Mouse (Mus musculus): Measurements from ENCODE around the gene Ftcd. TPM values are rescaled to one million over a fixed set of nuclear protein-coding genes. Genes with fewer than 3 reads are reported as not detected.

Ftcd gene
- 0.02 and 0.07 TPM in 2 replicates for polyA plus RNA-seq (2012; rRNA removed)

DNA sequence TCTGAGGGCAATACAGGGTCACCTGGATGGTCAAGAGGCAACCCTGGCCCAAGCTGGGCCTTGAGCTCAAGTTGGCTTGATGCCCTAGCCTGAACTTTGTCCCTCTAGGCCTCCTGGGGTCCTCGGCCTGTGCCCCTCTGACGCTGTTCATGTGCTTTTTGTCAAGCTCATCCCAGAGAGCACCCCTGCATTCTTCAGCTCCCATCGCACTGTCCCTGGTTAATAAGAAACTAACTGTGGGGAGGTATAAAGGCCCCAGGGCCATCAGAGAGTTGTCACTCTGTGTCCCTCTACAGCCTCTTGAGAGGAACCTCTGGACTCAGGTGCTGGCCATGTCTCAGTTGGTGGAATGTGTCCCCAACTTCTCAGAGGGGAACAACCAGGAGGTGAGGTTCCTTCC, at the start of gene Ftcd:
Ftcd (plus strand) TSS at position 275 of the 400 bp plus-strand sequence.
- Histone ChIP-seq H3K4me3 (ENCODE audit: extremely low read depth, insufficient read depth, insufficient read length) (no peak within 1 kb of the TSS), H3K27ac (ENCODE audit: insufficient read depth, low read length) (no peak within 1 kb of the TSS), H3K4me1 (ENCODE audit: control insufficient read depth, insufficient read depth, insufficient read length) (no peaks in the 10 kb centered on the region), H3K27me3 (ENCODE audit: control insufficient read depth, insufficient read depth, low read length) (no peaks in the 10 kb centered on the region), H3K36me3 (ENCODE audit: control insufficient read depth, insufficient read depth, low read length) (no peaks in the 10 kb centered on the region)
- DNase-seq (ENCODE audit: low read depth in 1 of 2, low spot score in 2 of 2), result no peak
- TF ChIP-seq CTCF (IDR thresholded peaks at IDR 0.05; ENCODE audit: extremely low read depth, insufficient read depth, insufficient read length, insufficient replicate concordance), result no peak
- no peak for TF ChIP-seq POLR2A (IDR thresholded peaks at IDR 0.05; ENCODE audit: low read depth, low read length)
- WGBS, result 92% methylated on average over 3 of the region's 3 CpGs

DNA sequence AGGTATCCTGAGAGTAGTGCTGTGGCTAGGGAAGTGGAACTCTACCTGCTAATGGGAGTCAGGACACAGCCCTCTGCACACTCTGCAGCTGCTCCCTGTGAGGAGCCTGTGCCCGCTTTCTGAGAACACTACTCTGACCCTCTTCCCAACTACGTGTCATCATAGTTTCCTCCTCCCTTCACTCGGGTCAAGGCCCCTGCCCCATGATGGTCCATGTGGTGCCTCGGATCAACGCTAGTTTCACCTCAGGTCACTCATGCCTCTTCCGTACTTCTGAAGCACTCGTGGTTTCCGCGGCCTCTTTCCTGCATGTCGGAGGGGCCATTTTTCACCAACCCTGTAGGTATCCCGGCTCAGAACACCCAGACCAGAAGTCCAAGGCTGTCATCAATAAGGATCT, 44.5 kb upstream of the Ftcd start:
- Histone ChIP-seq H3K27ac (ENCODE audit: insufficient read depth, low read length) (no peak overlapping the region), H3K36me3 (ENCODE audit: control insufficient read depth, insufficient read depth, low read length) (peaks cover 3% of the 10 kb centered on the region; the same call in 1 of the 2 replicates)
- WGBS, result 1% methylated on average over 11 of the region's 11 CpGs

DNA sequence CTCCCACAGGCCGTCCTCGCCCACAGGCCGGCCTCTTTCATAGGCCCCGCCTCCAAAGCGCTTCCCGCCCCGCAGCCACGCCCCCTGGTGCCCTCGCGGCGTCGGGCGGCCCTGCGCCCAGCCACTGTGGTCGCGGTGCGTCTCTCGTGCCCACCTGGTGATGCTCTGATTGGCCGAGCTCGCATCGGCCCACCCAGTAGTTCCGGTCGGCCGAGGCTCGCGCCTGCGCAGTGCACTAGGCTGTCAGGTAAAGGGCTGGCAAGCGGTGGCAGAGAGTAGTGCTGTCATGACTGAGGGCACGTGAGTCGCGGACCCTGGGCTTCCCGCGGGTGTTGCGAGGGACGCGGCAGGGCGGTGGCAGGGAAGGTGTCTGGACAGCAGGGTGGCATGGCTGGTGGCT, 44.1 kb upstream of the Ftcd start, which contains the start of gene Lss:
Lss (plus strand) TSS at position 214 of the 400 bp plus-strand sequence.
- H3K4me1 ChIP-seq (ENCODE audit: control insufficient read depth, insufficient read depth, insufficient read length), result peaks cover 10% of the 10 kb centered on the region
- H3K27ac ChIP-seq (ENCODE audit: insufficient read depth, low read length), result peak within 1 kb of the TSS; percentile 44; the same call in 1 of the 2 replicates

More for the DNA sequence above, 44.5 kb upstream of the Ftcd start:
- Histone ChIP-seq H3K4me3 (ENCODE audit: extremely low read depth, insufficient read depth, insufficient read length) (peak overlapping the region; percentile 55), H3K27me3 (ENCODE audit: control insufficient read depth, insufficient read depth, low read length) (no peaks in the 10 kb centered on the region), H3K4me1 (ENCODE audit: control insufficient read depth, insufficient read depth, insufficient read length) (peaks cover 10% of the 10 kb centered on the region)
- no peak for DNase-seq (ENCODE audit: low read depth in 1 of 2, low spot score in 2 of 2)
- no peak for TF ChIP-seq CTCF (IDR thresholded peaks at IDR 0.05; ENCODE audit: extremely low read depth, insufficient read depth, insufficient read length, insufficient replicate concordance)
- TF ChIP-seq POLR2A (IDR thresholded peaks at IDR 0.05; ENCODE audit: low read depth, low read length), result no peak

DNA sequence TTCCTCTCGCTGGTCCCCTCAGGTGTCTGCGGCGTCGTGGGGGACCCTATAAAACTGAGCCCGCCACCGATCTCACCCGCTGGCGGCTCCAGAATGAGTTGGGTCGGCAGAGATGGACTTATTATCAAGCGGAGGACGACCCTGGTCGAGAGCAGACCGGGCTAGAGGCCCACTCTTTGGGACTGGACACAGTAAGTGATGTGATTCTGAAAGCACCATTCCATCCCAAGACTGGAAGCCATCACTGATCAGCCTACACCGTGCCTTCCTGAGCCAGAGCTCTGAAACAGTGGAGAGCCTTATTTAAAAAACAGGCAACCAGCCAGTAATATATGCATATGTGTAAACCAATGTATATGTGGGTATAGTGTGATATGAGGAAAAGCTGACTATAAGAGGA, 43.6 kb upstream of the Ftcd start:
- peak overlapping the region; percentile 44; the same call in 1 of the 2 replicates for H3K27ac ChIP-seq (ENCODE audit: insufficient read depth, low read length)
- H3K36me3 ChIP-seq (ENCODE audit: control insufficient read depth, insufficient read depth, low read length), result peaks cover 4% of the 10 kb centered on the region; the same call in 1 of the 2 replicates
- WGBS, result 6% methylated on average over 14 of the region's 14 CpGs
- no peaks in the 10 kb centered on the region for H3K27me3 ChIP-seq (ENCODE audit: control insufficient read depth, insufficient read depth, low read length)
- TF ChIP-seq CTCF (IDR thresholded peaks at IDR 0.05; ENCODE audit: extremely low read depth, insufficient read depth, insufficient read length, insufficient replicate concordance), result no peak
- TF ChIP-seq POLR2A (IDR thresholded peaks at IDR 0.05; ENCODE audit: low read depth, low read length), result no peak
- DNase-seq (ENCODE audit: low read depth in 1 of 2, low spot score in 2 of 2), result no peak
- H3K4me3 ChIP-seq (ENCODE audit: extremely low read depth, insufficient read depth, insufficient read length), result peak overlapping the region; percentile 71
- peaks cover 10% of the 10 kb centered on the region for H3K4me1 ChIP-seq (ENCODE audit: control insufficient read depth, insufficient read depth, insufficient read length)

More for the DNA sequence above, 44.1 kb upstream of the Ftcd start, which contains the start of gene Lss:
- Histone ChIP-seq H3K4me3 (ENCODE audit: extremely low read depth, insufficient read depth, insufficient read length) (peak within 1 kb of the TSS; percentile 71), H3K36me3 (ENCODE audit: control insufficient read depth, insufficient read depth, low read length) (peaks cover 3% of the 10 kb centered on the region; the same call in 1 of the 2 replicates), H3K27me3 (ENCODE audit: control insufficient read depth, insufficient read depth, low read length) (no peaks in the 10 kb centered on the region)
- WGBS, result under 1% methylated on average over 37 of the region's 37 CpGs
- peak; percentile 91 to 97 for DNase-seq (ENCODE audit: low read depth in 1 of 2, low spot score in 2 of 2)
- TF ChIP-seq CTCF (IDR thresholded peaks at IDR 0.05; ENCODE audit: extremely low read depth, insufficient read depth, insufficient read length, insufficient replicate concordance), result no peak
- no peak; the same call in 1 of the 2 replicates for TF ChIP-seq POLR2A (IDR thresholded peaks at IDR 0.05; ENCODE audit: low read depth, low read length)

DNA sequence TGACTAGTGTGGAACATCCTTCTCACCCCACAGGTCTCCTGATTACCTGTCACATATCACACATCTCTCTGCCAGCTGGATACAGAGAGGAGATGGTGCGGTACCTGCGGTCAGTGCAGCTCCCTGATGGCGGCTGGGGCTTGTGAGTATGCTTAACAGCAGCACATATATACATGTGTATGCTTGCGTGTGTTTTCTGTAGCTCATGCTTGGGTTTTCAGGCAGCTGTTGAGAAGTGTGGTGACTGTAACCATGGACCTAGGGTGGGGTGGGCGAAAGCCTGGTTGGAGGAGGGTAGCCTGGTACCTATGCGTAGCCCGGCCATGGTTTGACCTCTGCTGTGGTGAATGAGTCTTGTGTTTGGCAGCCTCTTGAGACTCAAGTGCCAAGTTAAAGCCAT, 39.9 kb upstream of the Ftcd start:
- Histone ChIP-seq H3K36me3 (ENCODE audit: control insufficient read depth, insufficient read depth, low read length) (peaks cover 8% of the 10 kb centered on the region), H3K4me1 (ENCODE audit: control insufficient read depth, insufficient read depth, insufficient read length) (peaks cover 9% of the 10 kb centered on the region), H3K27ac (ENCODE audit: insufficient read depth, low read length) (no peak overlapping the region), H3K27me3 (ENCODE audit: control insufficient read depth, insufficient read depth, low read length) (no peaks in the 10 kb centered on the region), H3K4me3 (ENCODE audit: extremely low read depth, insufficient read depth, insufficient read length) (no peak overlapping the region)
- 94% methylated on average over 7 of the region's 7 CpGs for WGBS
- DNase-seq (ENCODE audit: low read depth in 1 of 2, low spot score in 2 of 2), result no peak
- no peak for TF ChIP-seq CTCF (IDR thresholded peaks at IDR 0.05; ENCODE audit: extremely low read depth, insufficient read depth, insufficient read length, insufficient replicate concordance)

DNA sequence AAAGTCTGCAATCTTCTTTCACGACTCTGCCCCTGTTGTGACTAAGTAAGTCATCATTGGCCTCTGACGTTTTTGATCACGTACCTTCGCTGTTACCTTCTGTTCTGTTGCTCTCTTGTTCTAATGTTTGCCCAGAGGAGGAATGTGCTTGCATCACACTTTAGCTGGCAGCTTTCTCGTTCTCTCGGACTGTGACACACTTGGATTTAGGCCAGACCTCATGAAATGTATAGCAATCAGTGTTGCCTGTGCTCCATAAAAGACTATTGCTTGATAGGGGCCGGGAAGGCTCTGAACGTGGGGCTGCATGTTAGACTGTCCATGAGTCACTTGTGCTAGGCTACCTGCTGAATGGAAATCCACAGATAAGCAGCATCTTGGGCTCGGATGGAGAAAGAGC, 37.8 kb upstream of the Ftcd start:
- no peak for DNase-seq (ENCODE audit: low read depth in 1 of 2, low spot score in 2 of 2)
- H3K27ac ChIP-seq (ENCODE audit: insufficient read depth, low read length), result no peak overlapping the region

DNA sequence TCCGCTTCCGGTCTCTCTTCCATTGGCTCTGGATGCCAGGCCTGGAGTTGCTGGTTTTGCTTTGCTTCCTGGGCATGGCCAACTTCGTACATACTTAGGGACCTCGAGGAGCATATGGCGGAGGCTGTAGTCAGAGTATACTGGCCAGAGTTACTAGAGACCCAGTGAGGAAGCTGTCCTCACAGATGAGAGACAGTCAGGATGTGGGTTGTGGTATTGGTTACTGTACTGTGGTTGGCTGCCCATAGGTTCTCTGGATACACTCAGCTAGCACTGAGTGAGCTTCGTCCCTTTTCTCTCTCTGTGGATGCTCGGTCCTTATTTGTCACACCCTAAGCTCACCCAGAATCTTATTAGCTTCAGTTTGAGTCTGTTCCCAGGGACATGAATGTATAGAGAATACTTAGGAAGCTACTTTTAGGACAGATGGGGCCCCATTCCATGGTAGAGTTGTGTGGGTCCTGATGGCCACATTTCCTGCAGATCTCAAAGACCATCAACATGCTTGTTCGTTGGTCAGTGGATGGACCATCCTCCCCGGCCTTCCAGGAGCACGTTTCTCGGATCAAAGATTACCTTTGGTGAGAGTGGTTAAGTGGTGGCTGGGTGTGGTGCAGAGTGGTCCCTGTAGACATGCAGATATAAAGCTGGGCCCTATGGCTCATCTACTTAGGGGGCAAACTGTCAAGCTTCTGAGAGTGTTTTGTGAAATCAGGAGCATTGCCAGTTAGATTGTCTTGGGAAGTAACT, 33.9 kb upstream of the Ftcd start:
- Histone ChIP-seq H3K4me3 (ENCODE audit: extremely low read depth, insufficient read depth, insufficient read length) (no peak overlapping the region), H3K27me3 (ENCODE audit: control insufficient read depth, insufficient read depth, low read length) (no peaks in the 10 kb centered on the region), H3K4me1 (ENCODE audit: control insufficient read depth, insufficient read depth, insufficient read length) (peaks cover 8% of the 10 kb centered on the region; the same call in 1 of the 2 replicates), H3K36me3 (ENCODE audit: control insufficient read depth, insufficient read depth, low read length) (peaks cover 7% of the 10 kb centered on the region), H3K27ac (ENCODE audit: insufficient read depth, low read length) (no peak overlapping the region)
- DNase-seq (ENCODE audit: low read depth in 1 of 2, low spot score in 2 of 2), result no peak
- no peak for TF ChIP-seq POLR2A (IDR thresholded peaks at IDR 0.05; ENCODE audit: low read depth, low read length)
- no peak for TF ChIP-seq CTCF (IDR thresholded peaks at IDR 0.05; ENCODE audit: extremely low read depth, insufficient read depth, insufficient read length, insufficient replicate concordance)
- WGBS, result 45% methylated on average over 11 of the region's 11 CpGs

More for the DNA sequence above, 37.8 kb upstream of the Ftcd start:
- H3K27me3 ChIP-seq (ENCODE audit: control insufficient read depth, insufficient read depth, low read length), result no peaks in the 10 kb centered on the region
- H3K4me1 ChIP-seq (ENCODE audit: control insufficient read depth, insufficient read depth, insufficient read length), result peaks cover 3% of the 10 kb centered on the region; the same call in 1 of the 2 replicates
- no peak overlapping the region for H3K4me3 ChIP-seq (ENCODE audit: extremely low read depth, insufficient read depth, insufficient read length)
- peaks cover 8% of the 10 kb centered on the region for H3K36me3 ChIP-seq (ENCODE audit: control insufficient read depth, insufficient read depth, low read length)
- TF ChIP-seq POLR2A (IDR thresholded peaks at IDR 0.05; ENCODE audit: low read depth, low read length), result no peak
- TF ChIP-seq CTCF (IDR thresholded peaks at IDR 0.05; ENCODE audit: extremely low read depth, insufficient read depth, insufficient read length, insufficient replicate concordance), result no peak
- WGBS, result 90% methylated on average over 9 of the region's 9 CpGs

Data from spleen, adult 2 months (tissue).